Mouse (Mus musculus): Measurements from ENCODE around the gene Acmsd.

Gene Acmsd

GRCm38 (mm10) chr1:127776246-127776645, 47.0 kb downstream of the Acmsd start:
- peak; percentile 20 for DNase-seq (ENCODE audit: low read depth)

GRCm38 (mm10) chr1:127778611-127779010, 49.4 kb downstream of the Acmsd start:
- no peak for DNase-seq (ENCODE audit: low read depth)

GRCm38 (mm10) chr1:127780142-127780541, 50.9 kb downstream of the Acmsd start:
- DNase-seq (ENCODE audit: low read depth), result no peak

GRCm38 (mm10) chr1:127780849-127781248, 51.6 kb downstream of the Acmsd start:
- DNase-seq (ENCODE audit: low read depth), result no peak

GRCm38 (mm10) chr1:127783862-127784261, 54.6 kb downstream of the Acmsd start:
- no peak for DNase-seq (ENCODE audit: low read depth)

- DNase-seq (ENCODE audit: low read depth), result no peak
Observed at GRCm38 (mm10) chr1:127785882-127786281, 56.7 kb downstream of the Acmsd start.

- DNase-seq (ENCODE audit: low read depth), result no peak
Observed at GRCm38 (mm10) chr1:127788943-127789342, 59.7 kb downstream of the Acmsd start.

GRCm38 (mm10) chr1:127793459-127793858, 64.2 kb downstream of the Acmsd start:
- DNase-seq (ENCODE audit: low read depth), result no peak

GRCm38 (mm10) chr1:127795087-127795769, 66.0 kb downstream of the Acmsd start:
- DNase-seq (ENCODE audit: low read depth), result no peak

- peak; percentile 50 for DNase-seq (ENCODE audit: low read depth)
Observed at GRCm38 (mm10) chr1:127796341-127796740, 67.1 kb downstream of the Acmsd start.

- DNase-seq (ENCODE audit: low read depth), result no peak
Observed at GRCm38 (mm10) chr1:127796752-127797151, 67.5 kb downstream of the Acmsd start.

GRCm38 (mm10) chr1:127802916-127803315, 73.7 kb downstream of the Acmsd start:
- no peak for DNase-seq (ENCODE audit: low read depth)

GRCm38 (mm10) chr1:127808671-127809070, 79.5 kb downstream of the Acmsd start:
- DNase-seq (ENCODE audit: low read depth), result no peak

- peak; percentile 47 for DNase-seq (ENCODE audit: low read depth)
Observed at GRCm38 (mm10) chr1:127812929-127813328, 83.7 kb downstream of the Acmsd start.

- DNase-seq (ENCODE audit: low read depth), result no peak
Observed at GRCm38 (mm10) chr1:127816381-127816780, 87.2 kb downstream of the Acmsd start.

Measured in induced T-regulatory cell, adult 2 months (primary cell).